ENCODE assay signal across 8 mouse cellular contexts in genomic region chr7:127842001-127842718, GRCm38 (mm10). TPM values are rescaled to one million over a fixed set of nuclear protein-coding genes. Genes with fewer than 3 reads are reported as not detected.
DNase-seq lines count a peak whose midpoint lies in the region; ATAC-seq and TF ChIP-seq lines count a peak whose summit lies in the region.

No protein-coding gene starts in this region.

- H3K27me3 ChIP-seq in G1E (ENCODE audit: insufficient read depth, low read length): peaks cover 2% of the 10 kb centered on the region; the same call in 1 of the 2 replicates
- H3K27me3 ChIP-seq in forebrain, embryonic 15.5 days: no peaks in the 10 kb centered on the region
- H3K27me3 ChIP-seq in neural tube, embryonic 15.5 days (replicated peaks): no peaks in the 10 kb centered on the region

- H3K27ac ChIP-seq in forebrain, embryonic 15.5 days (replicated peaks): peak overlapping the region; percentile 95
- H3K27ac ChIP-seq in neural tube, embryonic 15.5 days (replicated peaks): peak overlapping the region; percentile 95

- intact Hi-C loops in heart, postnatal 14 days (cut with DNase I): no loop called here

- H3K9me3 ChIP-seq in G1E (replicated peaks): peaks cover 3% of the 10 kb centered on the region; the same call in 1 of the 2 replicates
- H3K9me3 ChIP-seq in forebrain, embryonic 15.5 days: no peaks in the 10 kb centered on the region
- H3K9me3 ChIP-seq in neural tube, embryonic 15.5 days (replicated peaks): no peaks in the 10 kb centered on the region

- ATAC-seq in G1E (ENCODE audit: extremely low read depth, insufficient number of reproducible peaks, low FRiP score, poor library complexity, severe bottlenecking): peak; percentile 64
- ATAC-seq in forebrain, embryonic 15.5 days (replicated peaks): peak; percentile 66
- peak; percentile 71 for ATAC-seq in neural tube, embryonic 15.5 days (ENCODE audit: low FRiP score)

- peak; percentile 83 for DNase-seq in G1E (ENCODE audit: low spot score)
- peak; percentile 87 for DNase-seq in cerebellum, adult 11-12 months
- DNase-seq in heart, postnatal 14 days: peak; percentile 78 to 82
- peak; percentile 79 for DNase-seq in large intestine, adult 2 months (ENCODE audit: low read depth, low spot score)
- peak; percentile 77 for DNase-seq in lung, adult 2 months
- DNase-seq in testis, postnatal 10 days (ENCODE audit: low spot score): peak; percentile 86

- peak; percentile 90; the same call in 1 of the 2 replicates for TF ChIP-seq POLR2A in lung, adult 2 months (IDR thresholded peaks at IDR 0.05; ENCODE audit: borderline replicate concordance, extremely low read depth, low read depth, low read length)

- no peak for TF ChIP-seq CTCF in G1E (IDR thresholded peaks at IDR 0.05; ENCODE audit: low read depth, low read length)
- no peak for TF ChIP-seq CTCF in lung, adult 2 months (IDR thresholded peaks at IDR 0.05; ENCODE audit: insufficient read depth, low read length)

- H3K4me3 ChIP-seq in G1E (ENCODE audit: low read depth, low read length): peak overlapping the region; percentile 85
- peak overlapping the region; percentile 66 for H3K4me3 ChIP-seq in forebrain, embryonic 15.5 days
- peak overlapping the region; percentile 97 for H3K4me3 ChIP-seq in lung, adult 2 months (replicated peaks; ENCODE audit: extremely low read depth, low read depth, low read length)
- peak overlapping the region; percentile 64 for H3K4me3 ChIP-seq in neural tube, embryonic 15.5 days (replicated peaks)

- WGBS in forebrain, embryonic 15.5 days: under 1% methylated on average over 40 of the region's 40 CpGs
- 1% methylated on average over 40 of the region's 40 CpGs for WGBS in large intestine, adult 2 months
- WGBS in lung, adult 2 months: under 1% methylated on average over 40 of the region's 40 CpGs
- WGBS in neural tube, embryonic 15.5 days: under 1% methylated on average over 40 of the region's 40 CpGs

- H3K9ac ChIP-seq in forebrain, embryonic 15.5 days (replicated peaks): peak overlapping the region; percentile 59
- peak overlapping the region; percentile 42 for H3K9ac ChIP-seq in neural tube, embryonic 15.5 days (replicated peaks)

- peaks cover 23% of the 10 kb centered on the region for H3K4me1 ChIP-seq in G1E (ENCODE audit: insufficient read depth, low read depth, low read length)
- H3K4me1 ChIP-seq in forebrain, embryonic 15.5 days: peaks cover 15% of the 10 kb centered on the region
- peaks cover 6% of the 10 kb centered on the region for H3K4me1 ChIP-seq in lung, adult 2 months (ENCODE audit: control insufficient read depth, insufficient read depth, low read length)
- peaks cover 19% of the 10 kb centered on the region for H3K4me1 ChIP-seq in neural tube, embryonic 15.5 days

- H3K4me2 ChIP-seq in forebrain, embryonic 15.5 days (replicated peaks): peak overlapping the region; percentile 97
- peak overlapping the region; percentile 82 for H3K4me2 ChIP-seq in neural tube, embryonic 15.5 days

- H3K36me3 ChIP-seq in G1E (replicated peaks): peaks cover 40% of the 10 kb centered on the region
- no peaks in the 10 kb centered on the region for H3K36me3 ChIP-seq in forebrain, embryonic 15.5 days
- H3K36me3 ChIP-seq in neural tube, embryonic 15.5 days: peaks cover 10% of the 10 kb centered on the region; the same call in 1 of the 2 replicates

RNA-seq across cellular contexts. Expression of gene Stx1b, which starts 17.8 kb away (rescaled TPM):
- total RNA-seq in G1E (2014; fragmentation: Nextera tagmentation) (0.15 and 0.24 TPM in 2 replicates), G1E (2017) (0.06 and 0.16 TPM in 2 replicates)
- polyA plus RNA-seq in G1E (2012): 0.02 and 0.10 TPM in 2 replicates
- 34.5 and 37.4 TPM in 2 replicates for polyA plus RNA-seq in forebrain, embryonic 15.5 days (2015; fragmentation: Nextera tagmentation; extraction: Ambion mirVana)
- total RNA-seq in heart, postnatal 14 days (2021): under 1 TPM; 0.65 to 0.83 TPM
- polyA plus RNA-seq in large intestine, adult 2 months (2012; rRNA removed): 1.7 and 3.1 TPM in 2 replicates
- 5.1 and 7.6 TPM in 2 replicates for polyA plus RNA-seq in lung, adult 2 months (2012; rRNA removed)
- polyA plus RNA-seq in neural tube, embryonic 15.5 days (2015; fragmentation: Nextera tagmentation; extraction: Ambion mirVana): 66.0 and 70.8 TPM in 2 replicates

RNA-seq across cellular contexts. Expression of gene Stx4a, which starts 18.1 kb away (rescaled TPM):
- total RNA-seq in G1E (2014; fragmentation: Nextera tagmentation): 26.9 and 36.0 TPM in 2 replicates
- 46.1 and 55.7 TPM in 2 replicates for total RNA-seq in G1E (2017)
- 64.9 and 69.9 TPM in 2 replicates for polyA plus RNA-seq in G1E (2012)
- polyA plus RNA-seq in forebrain, embryonic 15.5 days (2015; fragmentation: Nextera tagmentation; extraction: Ambion mirVana): 19.2 and 21.3 TPM in 2 replicates
- 10 to 100 TPM; 66.7 to 68.1 TPM for total RNA-seq in heart, postnatal 14 days (2021)
- polyA plus RNA-seq in large intestine, adult 2 months (2012; rRNA removed): 64.0 and 81.2 TPM in 2 replicates
- polyA plus RNA-seq in lung, adult 2 months (2012; rRNA removed): 63.5 and 77.9 TPM in 2 replicates
- polyA plus RNA-seq in neural tube, embryonic 15.5 days (2015; fragmentation: Nextera tagmentation; extraction: Ambion mirVana): 20.2 and 25.4 TPM in 2 replicates

RNA-seq across cellular contexts. Expression of gene Zfp646, which starts 33.9 kb away (rescaled TPM):
- total RNA-seq in G1E (2014; fragmentation: Nextera tagmentation): 46.8 and 58.5 TPM in 2 replicates
- total RNA-seq in G1E (2017): 42.1 and 45.0 TPM in 2 replicates
- polyA plus RNA-seq in G1E (2012): 27.9 and 36.7 TPM in 2 replicates
- polyA plus RNA-seq in forebrain, embryonic 15.5 days (2015; fragmentation: Nextera tagmentation; extraction: Ambion mirVana): 13.2 and 13.7 TPM in 2 replicates
- 10 to 100 TPM; 21.0 to 21.9 TPM for total RNA-seq in heart, postnatal 14 days (2021)
- 12.8 and 19.5 TPM in 2 replicates for polyA plus RNA-seq in large intestine, adult 2 months (2012; rRNA removed)
- polyA plus RNA-seq in lung, adult 2 months (2012; rRNA removed): 22.0 and 23.4 TPM in 2 replicates
- 7.0 and 8.6 TPM in 2 replicates for polyA plus RNA-seq in neural tube, embryonic 15.5 days (2015; fragmentation: Nextera tagmentation; extraction: Ambion mirVana)

RNA-seq across cellular contexts. Expression of gene Zfp668, which starts 34.5 kb away (rescaled TPM):
- 9.2 and 14.9 TPM in 2 replicates for total RNA-seq in G1E (2014; fragmentation: Nextera tagmentation)
- 4.2 and 5.7 TPM in 2 replicates for total RNA-seq in G1E (2017)
- 33.9 and 39.5 TPM in 2 replicates for polyA plus RNA-seq in G1E (2012)
- 46.2 and 48.4 TPM in 2 replicates for polyA plus RNA-seq in forebrain, embryonic 15.5 days (2015; fragmentation: Nextera tagmentation; extraction: Ambion mirVana)
- 1 to 10 TPM; 3.8 to 5.5 TPM for total RNA-seq in heart, postnatal 14 days (2021)
- polyA plus RNA-seq in large intestine, adult 2 months (2012; rRNA removed): 5.4 and 5.9 TPM in 2 replicates
- polyA plus RNA-seq in lung, adult 2 months (2012; rRNA removed): 6.0 and 6.7 TPM in 2 replicates
- polyA plus RNA-seq in neural tube, embryonic 15.5 days (2015; fragmentation: Nextera tagmentation; extraction: Ambion mirVana): 28.9 and 30.4 TPM in 2 replicates

RNA-seq across cellular contexts. Expression of gene Hsd3b7, which starts 41.8 kb away (rescaled TPM):
- total RNA-seq in G1E (2014; fragmentation: Nextera tagmentation) (11.2 and 17.2 TPM in 2 replicates), G1E (2017) (42.3 and 52.1 TPM in 2 replicates)
- polyA plus RNA-seq in G1E (2012): 10.6 and 19.7 TPM in 2 replicates
- 7.4 TPM in 2 replicates for polyA plus RNA-seq in forebrain, embryonic 15.5 days (2015; fragmentation: Nextera tagmentation; extraction: Ambion mirVana)
- total RNA-seq in heart, postnatal 14 days (2021): 10 to 100 TPM; 14.9 to 18.4 TPM
- 55.9 and 69.1 TPM in 2 replicates for polyA plus RNA-seq in large intestine, adult 2 months (2012; rRNA removed)
- 79.4 and 81.7 TPM in 2 replicates for polyA plus RNA-seq in lung, adult 2 months (2012; rRNA removed)
- polyA plus RNA-seq in neural tube, embryonic 15.5 days (2015; fragmentation: Nextera tagmentation; extraction: Ambion mirVana): 9.8 and 11.6 TPM in 2 replicates

Comparison
In these comparisons a context has a peak if more than half of its experiments do, and no peak if none do; other contexts are left out.
1. Peak in every context shown above with its lines: DNase-seq, ATAC-seq, H3K4me3 ChIP-seq and H3K27ac ChIP-seq.